Mouse (Mus musculus): ENCODE data around the gene Atp6v0a1. TPM values are rescaled to one million over a fixed set of nuclear protein-coding genes. Genes with fewer than 3 reads are reported as not detected.

The Atp6v0a1 gene
- total RNA-seq, 4 experiments from 2014 or later = 402 to 498 (median 457) TPM

GRCm38 (mm10) chr11:101060126-101060525 lies 50.9 kb downstream of the Atp6v0a1 start:
- peak in 1 of 2 experiments; percentile 68 for DNase-seq (ENCODE audit: low spot score in 2 of 2)

DNA sequence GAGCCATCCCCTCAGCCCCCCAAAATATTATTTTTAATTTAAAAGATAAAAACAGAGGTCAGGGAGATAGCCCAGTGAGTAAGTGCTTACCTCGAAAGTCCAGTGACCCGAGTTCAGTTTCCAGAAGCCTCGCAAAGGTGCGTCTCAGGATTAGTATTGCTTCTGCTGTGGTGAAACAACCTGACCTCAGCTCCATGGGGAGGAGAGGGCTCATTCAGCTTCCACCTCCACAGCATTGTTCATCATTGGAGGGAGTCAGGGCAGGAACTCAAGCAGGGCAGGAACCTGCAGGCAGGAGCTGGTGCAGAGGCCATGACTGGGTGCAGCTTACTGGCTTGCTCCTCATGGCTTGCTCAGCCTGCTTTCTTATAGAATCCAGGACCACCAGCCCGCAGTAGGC lies 51.8 kb downstream of the Atp6v0a1 start:
- DNase-seq (ENCODE audit: low spot score in 2 of 2) = no peak

- DNase-seq (ENCODE audit: low spot score in 2 of 2) = no peak
Measured at GRCm38 (mm10) chr11:101062165-101062884, 53.1 kb downstream of the Atp6v0a1 start.

- no peak for DNase-seq (ENCODE audit: low spot score in 2 of 2)
Measured at GRCm38 (mm10) chr11:101062971-101063675, 53.9 kb downstream of the Atp6v0a1 start.

- DNase-seq (ENCODE audit: low spot score in 2 of 2) = peak in 1 of 2 experiments; percentile 69
Measured at GRCm38 (mm10) chr11:101063676-101064327, 54.5 kb downstream of the Atp6v0a1 start.

DNA sequence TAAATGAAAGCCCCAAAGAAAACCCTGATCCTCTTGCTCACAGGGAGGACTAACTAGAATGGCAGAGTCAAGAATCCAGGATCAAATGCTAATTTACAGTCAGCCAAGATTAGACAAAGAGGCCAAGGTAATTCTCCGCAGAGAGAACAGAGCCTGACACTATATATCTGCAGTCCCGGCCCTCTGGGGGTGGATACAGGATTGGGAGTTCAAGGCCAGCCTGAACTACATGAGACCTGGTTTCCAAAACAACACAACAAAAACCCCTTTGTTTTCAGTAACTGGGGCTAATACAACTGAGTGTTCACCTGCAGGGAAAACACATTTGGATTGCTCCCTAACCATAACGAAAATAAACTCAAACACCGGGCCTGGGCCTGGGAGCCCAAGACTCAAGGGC lies 55.2 kb downstream of the Atp6v0a1 start:
- DNase-seq (ENCODE audit: low spot score in 2 of 2) = no peak

DNA sequence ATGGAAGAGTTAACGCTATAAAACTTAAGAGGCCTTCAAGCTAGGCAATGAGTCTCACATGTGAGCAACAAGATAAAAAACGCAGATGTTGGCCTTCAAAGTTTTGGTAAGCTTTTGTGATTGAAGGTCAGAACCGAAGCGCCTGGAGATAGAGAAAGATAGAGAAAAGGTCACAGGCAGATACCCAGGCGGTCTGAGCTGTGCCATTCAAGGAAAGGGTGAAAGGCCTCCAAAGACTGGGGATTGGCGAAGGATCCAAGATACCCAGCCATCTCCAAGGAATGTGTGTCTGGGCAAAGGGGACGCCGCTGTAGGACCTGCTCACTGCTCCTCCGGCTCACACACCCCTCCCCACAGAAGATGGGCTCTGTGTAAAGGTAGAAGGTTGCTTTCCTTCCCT lies 55.8 kb downstream of the Atp6v0a1 start:
- no peak for DNase-seq (ENCODE audit: low spot score in 2 of 2)

DNA sequence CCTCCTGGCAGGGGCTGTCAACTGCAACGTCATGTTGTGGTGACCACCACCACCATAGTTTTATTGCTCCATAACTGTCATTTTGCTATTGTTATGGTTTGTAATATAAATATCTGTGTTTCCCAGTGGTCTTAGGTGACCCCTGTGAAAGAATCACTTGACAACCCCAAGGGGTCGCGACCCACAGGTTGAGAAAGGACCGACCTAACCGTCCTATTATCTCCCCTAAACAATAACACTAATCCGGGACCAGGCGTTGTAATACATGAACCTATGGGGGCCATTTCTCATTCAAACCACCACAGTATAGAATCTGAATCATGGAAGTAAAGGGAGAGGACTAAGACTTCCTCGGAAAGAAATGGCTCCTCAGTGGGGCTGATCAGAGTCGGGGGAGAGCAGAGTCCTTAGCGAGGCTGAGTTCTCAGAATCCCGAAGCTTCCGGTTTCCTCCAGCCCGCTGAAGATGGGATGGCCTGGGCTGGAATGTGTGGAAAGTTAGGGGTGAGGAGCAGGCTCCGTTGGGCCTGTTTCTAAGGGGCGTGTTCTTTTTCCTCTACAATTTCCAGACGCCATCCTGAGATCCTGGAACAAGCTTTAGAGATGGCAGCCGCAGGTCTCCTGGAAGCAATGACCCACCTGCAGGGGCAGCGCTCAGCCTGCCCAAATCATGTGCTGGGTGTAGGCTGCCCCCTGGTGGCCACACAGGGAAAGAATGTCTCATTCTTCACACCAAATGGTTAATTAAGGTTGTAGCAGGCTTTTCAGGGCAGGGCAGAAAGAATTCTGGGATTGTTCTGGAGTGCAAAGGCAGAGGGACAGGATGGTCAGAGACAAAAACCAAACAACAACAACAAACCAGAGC lies 57.5 kb downstream of the Atp6v0a1 start:
- peak; percentile 66 to 85 for DNase-seq (ENCODE audit: low spot score in 2 of 2)

- peak; percentile 91 to 93 for DNase-seq (ENCODE audit: low spot score in 2 of 2)
Measured at GRCm38 (mm10) chr11:101069391-101070188, 60.3 kb downstream of the Atp6v0a1 start, which contains the start of gene Naglu. Gene Naglu, plus strand, starts transcription at chr11:101070012.

- no peak for DNase-seq (ENCODE audit: low spot score in 2 of 2)
Measured at GRCm38 (mm10) chr11:101070189-101070527, 60.9 kb downstream of the Atp6v0a1 start.

GRCm38 (mm10) chr11:101070987-101071386 lies 61.7 kb downstream of the Atp6v0a1 start:
- DNase-seq (ENCODE audit: low spot score in 2 of 2) = no peak

- DNase-seq (ENCODE audit: low spot score in 2 of 2) = no peak
Measured at GRCm38 (mm10) chr11:101071810-101072428, 62.7 kb downstream of the Atp6v0a1 start.

GRCm38 (mm10) chr11:101078121-101078520 lies 68.9 kb downstream of the Atp6v0a1 start, which contains the start of gene Hsd17b1:
Gene Hsd17b1, plus strand, starts transcription at chr11:101078411.
- DNase-seq (ENCODE audit: low spot score in 2 of 2) = no peak

DNA sequence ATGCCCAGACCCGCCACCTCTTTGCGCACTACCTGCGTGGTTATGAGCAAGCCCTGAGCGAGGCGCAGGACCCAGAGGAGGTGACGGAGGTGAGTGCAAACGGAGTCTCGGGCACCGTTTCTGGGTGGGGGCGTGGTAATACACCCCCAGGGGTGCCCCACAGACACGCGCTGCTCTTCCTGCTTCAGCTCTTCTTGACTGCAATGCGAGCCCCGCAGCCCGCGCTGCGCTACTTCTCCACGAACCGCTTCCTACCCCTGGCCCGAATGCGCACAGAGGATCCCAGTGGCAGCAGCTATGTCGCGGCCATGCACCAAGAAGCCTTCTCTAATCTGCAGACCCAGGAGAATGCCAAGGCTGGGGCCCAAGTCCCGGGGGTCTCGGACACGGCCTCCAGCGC lies 70.5 kb downstream of the Atp6v0a1 start:
- no peak for DNase-seq (ENCODE audit: low spot score in 2 of 2)

DNA sequence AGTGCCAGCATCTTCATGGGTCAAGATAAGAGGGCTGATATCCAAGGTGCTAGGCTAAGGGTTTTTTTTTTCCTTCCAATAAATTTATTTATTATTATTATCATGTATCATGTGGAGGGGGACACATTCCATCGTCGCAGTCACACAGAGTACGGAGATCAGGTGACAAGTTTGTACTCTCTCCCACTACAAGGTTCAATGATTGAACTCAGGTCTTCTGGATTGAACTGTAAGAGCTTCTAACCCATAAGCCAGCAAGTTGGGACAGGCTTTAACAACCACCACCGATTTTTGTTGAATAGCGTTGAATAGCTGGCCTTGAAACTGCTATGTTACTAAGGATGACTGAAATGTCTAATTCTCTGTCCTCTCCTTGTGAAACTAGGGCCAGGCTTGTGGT lies 71.2 kb downstream of the Atp6v0a1 start:
- no peak for DNase-seq (ENCODE audit: low spot score in 2 of 2)

GRCm38 (mm10) chr11:101081659-101082058 lies 72.4 kb downstream of the Atp6v0a1 start:
- DNase-seq (ENCODE audit: low spot score in 2 of 2) = no peak

- DNase-seq (ENCODE audit: low spot score in 2 of 2) = peak; percentile 87
Measured at GRCm38 (mm10) chr11:101082208-101083082, 73.2 kb downstream of the Atp6v0a1 start, which contains the start of gene Coasy. Gene Coasy, plus strand, starts transcription at chr11:101082565.

- DNase-seq (ENCODE audit: low spot score in 2 of 2) = no peak
Measured at GRCm38 (mm10) chr11:101083083-101083697, 73.9 kb downstream of the Atp6v0a1 start.
